Mouse (Mus musculus): ENCODE data around the gene Runx2. TPM values are rescaled to one million over a fixed set of nuclear protein-coding genes. Genes with fewer than 3 reads are reported as not detected.
A peak's percentile ranks its signal among the peaks of the same experiment; 100 is the strongest.

Runx2 gene
- polyA plus RNA-seq (2015; fragmentation: Nextera tagmentation; extraction: Ambion mirVana) = 40.2 and 41.5 TPM in 2 replicates

DNA sequence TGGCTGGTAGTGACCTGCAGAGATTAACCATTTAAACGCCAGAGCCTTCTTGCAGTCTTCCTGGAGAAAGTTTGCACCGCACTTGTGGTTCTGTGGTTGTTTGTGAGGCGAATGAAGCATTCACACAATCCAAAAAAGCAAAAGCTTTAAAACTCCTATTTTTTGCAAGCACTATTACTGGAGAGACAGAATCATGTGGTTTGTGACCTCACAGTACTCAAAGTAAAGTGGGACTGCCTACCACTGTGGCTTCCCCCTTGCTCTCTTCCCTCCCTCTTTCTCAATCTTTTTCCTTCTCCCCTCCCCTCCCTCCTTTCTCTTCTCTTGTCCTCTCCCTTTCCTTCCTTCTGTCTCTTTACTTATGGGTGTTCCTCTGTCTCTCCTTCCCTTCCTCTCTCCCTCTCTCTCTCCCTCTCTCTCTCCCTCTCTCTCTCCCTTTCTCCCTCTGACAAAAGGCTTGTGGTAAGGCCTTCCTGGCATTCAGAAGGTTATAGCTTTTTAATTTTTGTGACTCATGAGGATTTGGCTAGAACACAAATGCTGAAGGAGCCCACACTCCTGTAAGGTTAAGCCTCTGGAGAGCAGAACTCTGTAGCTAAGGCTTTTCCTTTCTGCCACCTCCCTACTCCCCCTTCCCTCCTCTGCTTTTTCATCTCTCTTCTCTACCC lies at the start of gene Runx2:
Gene Runx2 (minus strand): TSS at position 290 of the 668 bp plus-strand sequence.
- H3K9me3 ChIP-seq = no peaks in the 10 kb centered on the region
- no peaks in the 10 kb centered on the region for H3K36me3 ChIP-seq
- WGBS = 23% methylated on average over 3 of the region's 3 CpGs
- H3K27ac ChIP-seq = peak within 1 kb of the TSS; percentile 74
- H3K4me1 ChIP-seq = peaks cover 24% of the 10 kb centered on the region
- H3K4me2 ChIP-seq = peak within 1 kb of the TSS; percentile 52
- peak within 1 kb of the TSS; percentile 42 for H3K4me3 ChIP-seq
- peak; percentile 72; the same call in 1 of the 2 replicates for ATAC-seq (ENCODE audit: insufficient number of reproducible peaks, insufficient read depth, low FRiP score, low TSS enrichment, low read depth)
- H3K27me3 ChIP-seq = no peaks in the 10 kb centered on the region
- peak within 1 kb of the TSS; percentile 63 for H3K9ac ChIP-seq

GRCm38 (mm10) chr17:44863165-44863564 lies 48.6 kb upstream of the Runx2 start:
- no peak overlapping the region for H3K27ac ChIP-seq
- H3K9me3 ChIP-seq = no peaks in the 10 kb centered on the region
- no peak overlapping the region for H3K4me2 ChIP-seq
- H3K36me3 ChIP-seq = no peaks in the 10 kb centered on the region
- no peak overlapping the region for H3K4me3 ChIP-seq
- H3K27me3 ChIP-seq = no peaks in the 10 kb centered on the region
- no peak for ATAC-seq (ENCODE audit: insufficient number of reproducible peaks, insufficient read depth, low FRiP score, low TSS enrichment, low read depth)
- 92% methylated on average over 6 of the region's 6 CpGs for WGBS
- H3K4me1 ChIP-seq = no peaks in the 10 kb centered on the region
- no peak overlapping the region for H3K9ac ChIP-seq

DNA sequence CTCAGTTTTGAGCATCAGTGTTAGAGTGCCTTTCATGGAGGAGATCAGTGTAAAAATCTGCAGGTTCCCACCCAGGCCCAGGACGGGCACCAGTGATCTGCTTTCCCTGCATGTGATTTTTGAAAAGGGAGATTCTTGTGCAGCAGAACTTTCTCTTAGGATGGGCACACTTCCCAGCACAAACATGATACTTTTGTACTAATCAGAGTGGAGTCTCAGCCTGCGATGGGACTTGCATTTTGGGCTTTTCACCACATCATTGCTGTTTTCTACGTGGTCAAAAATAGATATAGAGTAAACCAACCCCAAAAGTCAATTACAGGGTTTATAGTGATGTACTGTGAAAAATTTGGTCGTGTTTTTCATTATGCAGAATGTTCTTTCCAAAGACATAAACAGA lies 27.6 kb upstream of the Runx2 start:
- no peak overlapping the region for H3K9ac ChIP-seq
- H3K4me2 ChIP-seq = no peak overlapping the region
- H3K9me3 ChIP-seq = no peaks in the 10 kb centered on the region
- H3K27me3 ChIP-seq = no peaks in the 10 kb centered on the region
- H3K36me3 ChIP-seq = no peaks in the 10 kb centered on the region
- peaks cover 12% of the 10 kb centered on the region for H3K4me1 ChIP-seq
- no peak overlapping the region for H3K27ac ChIP-seq
- no peak for ATAC-seq (ENCODE audit: insufficient number of reproducible peaks, insufficient read depth, low FRiP score, low TSS enrichment, low read depth)
- no peak overlapping the region for H3K4me3 ChIP-seq
- WGBS = 35% methylated on average over 4 of the region's 4 CpGs

GRCm38 (mm10) chr17:44831201-44831600 lies 16.6 kb upstream of the Runx2 start:
- H3K36me3 ChIP-seq = no peaks in the 10 kb centered on the region
- H3K9me3 ChIP-seq = no peaks in the 10 kb centered on the region
- no peak for ATAC-seq (ENCODE audit: insufficient number of reproducible peaks, insufficient read depth, low FRiP score, low TSS enrichment, low read depth)
- H3K27ac ChIP-seq = no peak overlapping the region
- no peaks in the 10 kb centered on the region for H3K27me3 ChIP-seq
- 0 out of 2 replicates have a peak, but pooled peaks cover 4% of the 10 kb centered on the region for H3K4me1 ChIP-seq
- WGBS = 71% methylated on average over 1 of the region's 1 CpGs
- no peak overlapping the region for H3K4me2 ChIP-seq
- no peak overlapping the region for H3K9ac ChIP-seq
- H3K4me3 ChIP-seq = no peak overlapping the region

GRCm38 (mm10) chr17:44829587-44829986 lies 15.0 kb upstream of the Runx2 start:
- ATAC-seq (ENCODE audit: insufficient number of reproducible peaks, insufficient read depth, low FRiP score, low TSS enrichment, low read depth) = no peak
- Histone ChIP-seq H3K36me3 (no peaks in the 10 kb centered on the region), H3K4me3 (no peak overlapping the region), H3K27ac (no peak overlapping the region), H3K9me3 (no peaks in the 10 kb centered on the region), H3K4me2 (no peak overlapping the region), H3K27me3 (no peaks in the 10 kb centered on the region), H3K4me1 (0 out of 2 replicates have a peak, but pooled peaks cover 4% of the 10 kb centered on the region), H3K9ac (no peak overlapping the region)
- WGBS = 80% methylated on average over 3 of the region's 3 CpGs

DNA sequence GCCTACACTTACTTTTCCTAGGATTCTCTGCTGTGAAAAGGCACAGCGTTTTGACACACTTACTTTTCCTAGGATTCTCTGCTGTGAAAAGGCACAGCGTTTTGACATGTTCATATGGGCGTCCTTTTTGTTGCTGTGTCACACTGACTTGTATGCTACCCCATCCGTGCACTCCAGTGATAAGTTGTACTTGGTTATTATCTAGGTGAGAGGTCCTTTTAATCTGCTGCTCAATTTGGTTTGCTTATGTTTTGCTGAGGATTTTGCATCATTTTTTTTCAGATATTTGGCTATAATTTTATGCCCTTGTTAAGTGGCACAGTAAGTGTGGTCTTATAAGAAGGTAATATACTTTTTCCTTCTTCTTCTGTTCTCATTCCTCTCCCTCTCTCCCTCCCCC lies 13.4 kb upstream of the Runx2 start:
- Histone ChIP-seq H3K36me3 (no peaks in the 10 kb centered on the region), H3K4me3 (no peak overlapping the region)
- ATAC-seq (ENCODE audit: insufficient number of reproducible peaks, insufficient read depth, low FRiP score, low TSS enrichment, low read depth) = no peak

DNA sequence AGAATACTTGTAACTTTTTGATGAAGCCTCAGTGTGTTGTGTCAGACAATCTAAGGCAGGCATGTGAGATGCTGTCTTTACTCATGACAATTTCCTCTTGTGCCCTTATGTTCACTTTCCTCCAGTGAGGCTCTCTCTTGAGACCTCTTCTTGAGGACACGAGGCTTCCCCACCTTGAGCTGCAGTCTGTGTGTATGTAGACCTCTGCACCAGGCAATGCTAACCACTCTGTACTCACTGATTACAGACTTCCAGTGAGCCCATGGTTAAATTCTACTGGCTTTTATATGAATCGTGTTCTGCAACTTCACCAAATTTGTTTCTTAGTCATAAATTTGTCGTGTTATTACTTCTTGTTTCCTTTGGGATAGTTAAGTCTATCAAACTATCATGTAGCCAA lies 12.5 kb upstream of the Runx2 start:
- H3K4me1 ChIP-seq = no peaks in the 10 kb centered on the region
- no peak overlapping the region for H3K27ac ChIP-seq
- no peak for ATAC-seq (ENCODE audit: insufficient number of reproducible peaks, insufficient read depth, low FRiP score, low TSS enrichment, low read depth)
- H3K4me2 ChIP-seq = no peak overlapping the region
- no peaks in the 10 kb centered on the region for H3K27me3 ChIP-seq
- no peak overlapping the region for H3K4me3 ChIP-seq
- WGBS = 79% methylated on average over 3 of the region's 3 CpGs
- H3K9me3 ChIP-seq = no peaks in the 10 kb centered on the region
- H3K36me3 ChIP-seq = no peaks in the 10 kb centered on the region
- no peak overlapping the region for H3K9ac ChIP-seq

More for the DNA sequence above, 13.4 kb upstream of the Runx2 start:
- Histone ChIP-seq H3K4me2 (no peak overlapping the region), H3K9me3 (no peaks in the 10 kb centered on the region), H3K9ac (no peak overlapping the region), H3K27ac (no peak overlapping the region), H3K27me3 (no peaks in the 10 kb centered on the region), H3K4me1 (0 out of 2 replicates have a peak, but pooled peaks cover 4% of the 10 kb centered on the region)
- WGBS = 91% methylated on average over 4 of the region's 4 CpGs

- Histone ChIP-seq H3K9ac (no peak overlapping the region), H3K27me3 (no peaks in the 10 kb centered on the region), H3K9me3 (no peaks in the 10 kb centered on the region), H3K27ac (no peak overlapping the region), H3K4me2 (no peak overlapping the region), H3K4me3 (no peak overlapping the region), H3K4me1 (peaks cover 4% of the 10 kb centered on the region; the same call in 1 of the 2 replicates), H3K36me3 (no peaks in the 10 kb centered on the region)
- WGBS = 89% methylated on average over 5 of the region's 5 CpGs
- no peak for ATAC-seq (ENCODE audit: insufficient number of reproducible peaks, insufficient read depth, low FRiP score, low TSS enrichment, low read depth)
These were observed 7.3 kb upstream of the Runx2 start for GRCm38 (mm10) chr17:44821940-44822339.

DNA sequence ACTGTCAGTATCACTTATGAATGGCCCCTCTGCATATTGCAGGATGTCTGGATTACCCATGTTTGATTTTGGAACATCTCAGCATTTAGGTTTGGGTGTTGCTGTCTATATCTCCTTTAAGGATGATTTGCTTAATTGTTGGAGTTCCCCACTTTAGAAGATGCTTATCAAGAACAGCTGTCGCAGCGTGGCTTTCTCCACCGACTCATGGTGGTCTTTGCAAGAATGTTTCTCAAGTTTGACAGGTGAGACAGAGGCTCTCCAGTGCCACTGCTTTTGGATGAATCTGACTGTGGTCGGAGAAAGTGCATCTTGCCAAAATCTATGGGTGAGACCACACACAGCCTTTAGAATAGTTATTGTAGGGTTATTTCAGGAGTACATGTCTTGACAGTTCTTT lies 5.2 kb upstream of the Runx2 start:
- no peaks in the 10 kb centered on the region for H3K36me3 ChIP-seq
- H3K9me3 ChIP-seq = no peaks in the 10 kb centered on the region
- no peak overlapping the region for H3K27ac ChIP-seq
- peaks cover 11% of the 10 kb centered on the region for H3K4me1 ChIP-seq
- H3K4me3 ChIP-seq = no peak overlapping the region
- no peak for ATAC-seq (ENCODE audit: insufficient number of reproducible peaks, insufficient read depth, low FRiP score, low TSS enrichment, low read depth)
- H3K9ac ChIP-seq = no peak overlapping the region
- H3K27me3 ChIP-seq = no peaks in the 10 kb centered on the region
- WGBS = 52% methylated on average over 4 of the region's 4 CpGs
- no peak overlapping the region for H3K4me2 ChIP-seq

- no peak for ATAC-seq (ENCODE audit: insufficient number of reproducible peaks, insufficient read depth, low FRiP score, low TSS enrichment, low read depth)
- H3K4me1 ChIP-seq = peaks cover 20% of the 10 kb centered on the region
- H3K27ac ChIP-seq = no peak overlapping the region
- H3K27me3 ChIP-seq = no peaks in the 10 kb centered on the region
- no peak overlapping the region for H3K4me3 ChIP-seq
- no peak overlapping the region for H3K9ac ChIP-seq
- no peak overlapping the region for H3K4me2 ChIP-seq
- WGBS = 79% methylated on average over 2 of the region's 2 CpGs
- H3K36me3 ChIP-seq = no peaks in the 10 kb centered on the region
- H3K9me3 ChIP-seq = no peaks in the 10 kb centered on the region
These were observed 4.2 kb upstream of the Runx2 start for GRCm38 (mm10) chr17:44818825-44819224.

DNA sequence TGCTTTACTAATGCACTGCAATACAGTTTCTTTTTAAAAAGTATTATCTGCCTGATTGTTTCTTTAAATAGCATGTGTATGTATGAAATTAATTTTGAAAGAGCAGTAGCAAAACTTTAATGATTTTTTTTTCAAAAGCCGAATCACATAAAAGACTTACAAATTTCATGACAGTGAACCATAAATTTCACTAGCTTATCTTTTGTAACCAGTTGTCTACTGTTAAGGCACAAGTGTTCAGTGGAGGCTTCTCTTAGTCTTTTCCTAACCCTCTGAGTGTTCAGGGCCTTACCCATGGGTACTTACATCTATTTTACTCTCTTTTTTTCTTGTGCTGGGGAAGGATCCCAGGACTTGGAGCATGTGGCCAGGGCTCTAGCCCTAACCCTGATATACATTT lies 7.6 kb downstream of the Runx2 start:
- Histone ChIP-seq H3K9ac (no peak overlapping the region), H3K4me3 (no peak overlapping the region), H3K27me3 (no peaks in the 10 kb centered on the region), H3K9me3 (no peaks in the 10 kb centered on the region), H3K4me1 (peaks cover 24% of the 10 kb centered on the region), H3K36me3 (no peaks in the 10 kb centered on the region), H3K27ac (no peak overlapping the region), H3K4me2 (peak overlapping the region; percentile 32; the same call in 1 of the 2 replicates)
- no peak for ATAC-seq (ENCODE audit: insufficient number of reproducible peaks, insufficient read depth, low FRiP score, low TSS enrichment, low read depth)
- WGBS = 75% methylated on average over 1 of the region's 1 CpGs

DNA sequence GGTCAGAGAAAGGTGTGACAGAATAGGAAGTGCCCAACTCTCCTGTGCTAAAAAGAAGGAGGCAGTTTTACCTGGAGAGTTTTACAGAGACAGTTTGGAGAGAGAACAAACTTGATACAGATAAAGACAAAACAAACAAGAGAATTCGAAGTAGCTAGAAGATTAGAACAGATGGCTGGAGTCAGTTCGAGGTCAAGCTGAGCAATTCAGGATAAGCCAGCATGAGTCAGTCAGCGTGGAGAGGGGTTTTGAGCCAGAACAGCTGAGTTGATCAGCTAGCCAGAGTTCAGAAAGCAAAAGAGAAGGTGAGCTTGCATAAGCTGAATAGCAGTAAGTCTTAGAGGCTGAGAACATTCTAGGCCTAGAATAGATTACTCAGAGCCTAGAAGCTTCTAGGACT lies 17.3 kb downstream of the Runx2 start:
- Histone ChIP-seq H3K4me1 (no peaks in the 10 kb centered on the region), H3K9ac (no peak overlapping the region), H3K27me3 (no peaks in the 10 kb centered on the region), H3K9me3 (no peaks in the 10 kb centered on the region), H3K4me2 (no peak overlapping the region), H3K27ac (no peak overlapping the region), H3K4me3 (no peak overlapping the region), H3K36me3 (peaks cover 22% of the 10 kb centered on the region)
- WGBS = 55% methylated on average over 3 of the region's 3 CpGs
- no peak for ATAC-seq (ENCODE audit: insufficient number of reproducible peaks, insufficient read depth, low FRiP score, low TSS enrichment, low read depth)

Data from embryonic facial prominence, embryonic 13.5 days (tissue).